Mouse (Mus musculus) kidney, postnatal 0 days (tissue): ENCODE results near the gene Hspa1a. TPM values are rescaled to one million over a fixed set of nuclear protein-coding genes. Genes with fewer than 3 reads are reported as not detected.

ENCODE experiments used
- ATAC-seq: fragments of 200-750 bp; cut with Nextera tagmentation; replicated peaks from 2 replicates; pipeline ENCODE4 v1.8.0; 2017; ENCODE audit warnings: low read depth, moderate number of reproducible peaks, moderate TSS enrichment, moderate library complexity; ENCODE audit not compliant: low FRiP score
- DNase-seq: peaks from one replicate; pipeline ENCODE4 v3.0.0-alpha.2; 2016; ENCODE audit warnings: low spot score
- H3K27ac ChIP-seq: fragments of 300-500 bp; sonication (generic); 2 replicates; pipeline ENCODE4 v1.5.1; 2014; ENCODE audit warnings: mild to moderate bottlenecking
- H3K27me3 ChIP-seq: fragments of 300-500 bp; sonication (generic); 2 replicates; pipeline ENCODE4 v1.6.1; 2014; ENCODE audit warnings: low read length, mixed read lengths; ENCODE audit not compliant: insufficient read depth
- H3K36me3 ChIP-seq: fragments of 300-500 bp; sonication (generic); 2 replicates; pipeline ENCODE4 v1.6.1; 2014; ENCODE audit warnings: low read length, mixed read lengths; ENCODE audit not compliant: insufficient read depth
- H3K4me1 ChIP-seq: fragments of 300-500 bp; sonication (generic); replicated peaks from 2 replicates; pipeline ENCODE4 v1.6.1; 2014; ENCODE audit warnings: antibody characterized with exemption, low read length, mixed read lengths; ENCODE audit not compliant: insufficient read depth
- H3K4me2 ChIP-seq: fragments of 300-500 bp; sonication (generic); 2 replicates; pipeline ENCODE4 v1.6.1; 2014; ENCODE audit warnings: mild to moderate bottlenecking, low read length, moderate library complexity, mixed read lengths
- H3K4me3 ChIP-seq: fragments of 300-500 bp; sonication (generic); replicated peaks from 2 replicates; pipeline ENCODE4 v1.5.1; 2014; ENCODE audit warnings: low read depth, low read length
- H3K9ac ChIP-seq: fragments of 300-500 bp; sonication (generic); 2 replicates; pipeline ENCODE4 v1.6.1; 2014; ENCODE audit warnings: low read depth, low read length
- H3K9me3 ChIP-seq: fragments of 300-500 bp; sonication (generic); replicated peaks from 2 replicates; pipeline ENCODE4 v1.6.1; 2016; ENCODE audit warnings: low read length, inconsistent platforms, mixed read lengths
- CTCF ChIP-seq: IDR thresholded peaks from 2 replicates; pipeline ENCODE4 v1.5.1; 2016; ENCODE audit warnings: antibody characterized with exemption, low read depth, mild to moderate bottlenecking, moderate library complexity
- WGBS: fragments of 180-500 bp; shearing (Covaris S2); extraction: QIAGEN DNeasy Blood & Tissue Kit; methylation state at CpG from one replicate; pipeline ENCODE4 v1.1.7; 2014; 5-methylcytosine and 5-hydroxymethylcytosine counted together
- polyA plus RNA-seq: library from polyadenylated mRNA; unstranded; fragments of >200 nt; fragmentation: Nextera tagmentation; extraction: Ambion mirVana; gene quantifications from 2 replicates; pipeline ENCODE4 v1.2.1, GENCODE M21; 2015

Gene Hspa1a
- polyA plus RNA-seq, 1 experiment from 2014 or later, result 22.4 TPM

DNA sequence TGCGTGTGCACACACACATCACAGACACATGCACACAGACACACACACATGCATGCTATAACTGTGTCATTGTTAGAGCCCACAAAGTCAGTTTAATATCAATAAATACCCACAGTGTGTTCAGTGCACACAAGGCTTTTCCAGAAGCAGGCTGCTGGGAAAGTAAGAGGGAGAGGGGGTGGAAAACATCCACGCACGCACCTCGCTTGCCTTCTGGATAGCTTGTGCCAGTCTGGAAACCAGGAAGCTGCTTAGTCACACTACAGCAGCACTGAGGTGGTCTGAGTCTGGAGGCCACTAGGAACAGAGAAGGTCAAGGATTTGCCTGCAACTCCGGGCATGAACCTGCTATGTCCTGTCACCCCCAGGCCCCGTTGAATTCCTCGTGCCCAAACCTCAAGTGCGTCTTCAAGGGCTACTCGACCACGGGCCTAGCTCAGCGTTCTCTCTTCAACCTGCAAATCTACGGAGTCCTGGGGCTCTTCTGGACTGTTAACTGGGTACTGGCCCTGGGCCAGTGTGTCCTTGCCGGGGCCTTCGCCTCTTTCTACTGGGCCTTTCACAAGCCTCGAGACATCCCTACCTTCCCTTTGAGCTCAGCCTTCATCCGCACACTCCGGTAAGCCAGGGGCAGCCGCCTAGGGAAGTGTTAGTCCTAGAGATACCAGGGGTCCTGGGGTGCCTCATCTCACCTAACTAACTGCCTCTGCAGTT, 44.5 kb downstream of the Hspa1a start:
- H3K27ac ChIP-seq, result no peak overlapping the region
- no peak overlapping the region for H3K4me2 ChIP-seq
- TF ChIP-seq CTCF, result no peak

DNA sequence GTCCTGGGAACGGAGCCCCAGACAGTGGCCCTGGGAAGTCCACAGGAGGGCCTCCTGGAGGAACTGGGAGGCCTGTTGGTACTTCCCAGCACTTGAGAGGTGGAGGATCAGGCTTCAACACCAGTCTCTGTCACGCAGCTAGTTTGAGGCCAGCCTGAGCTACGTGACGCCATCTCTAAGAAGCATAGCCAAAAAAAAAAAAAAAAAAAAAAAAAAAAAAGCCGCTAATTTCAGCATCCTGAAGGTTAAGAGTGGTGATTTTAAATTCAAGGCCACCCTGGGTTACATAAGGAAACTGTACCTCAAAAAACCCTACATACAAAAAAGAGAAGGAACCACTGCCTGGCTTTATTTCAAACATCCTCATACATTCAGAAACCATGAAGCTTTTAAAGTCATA, 47.7 kb downstream of the Hspa1a start:
- Histone ChIP-seq H3K9me3 (no peaks in the 10 kb centered on the region), H3K27me3 (no peaks in the 10 kb centered on the region), H3K4me3 (no peak overlapping the region), H3K36me3 (no peaks in the 10 kb centered on the region), H3K9ac (no peak overlapping the region), H3K27ac (no peak overlapping the region), H3K4me1 (no peaks in the 10 kb centered on the region), H3K4me2 (no peak overlapping the region)
- DNase-seq (no peak), ATAC-seq (no peak)
- WGBS, result 65% methylated on average over 5 of the region's 5 CpGs
- no peak for TF ChIP-seq CTCF

More for the DNA sequence above, 44.5 kb downstream of the Hspa1a start:
- Histone ChIP-seq H3K27me3 (no peaks in the 10 kb centered on the region), H3K9me3 (no peaks in the 10 kb centered on the region), H3K4me1 (peaks cover 8% of the 10 kb centered on the region; the same call in 1 of the 2 replicates), H3K36me3 (no peaks in the 10 kb centered on the region), H3K4me3 (no peak overlapping the region), H3K9ac (no peak overlapping the region)
- WGBS, result 83% methylated on average over 18 of the region's 18 CpGs
- DNase-seq (no peak), ATAC-seq (no peak)

DNA sequence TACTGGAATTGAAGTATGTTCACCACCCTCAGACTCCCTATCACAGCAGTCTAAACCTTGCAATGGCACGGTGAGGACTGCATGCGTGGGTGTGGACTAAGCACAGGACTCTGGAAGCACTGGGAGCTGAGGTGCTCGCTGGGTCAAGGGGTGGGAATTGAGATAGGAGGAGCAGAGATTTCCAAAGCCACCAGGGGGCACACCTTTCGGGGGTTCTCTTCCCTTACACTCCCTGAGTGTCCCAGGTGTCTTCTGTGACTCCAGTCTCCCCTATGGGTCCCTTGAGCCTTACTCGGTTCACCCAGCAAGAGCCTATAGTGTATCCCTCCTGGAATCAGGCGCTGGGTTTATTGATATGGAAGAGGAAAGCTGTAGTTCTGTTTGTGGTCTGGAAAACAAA, 49.0 kb downstream of the Hspa1a start:
- peak; percentile 55 for TF ChIP-seq CTCF
- no peaks in the 10 kb centered on the region for H3K27me3 ChIP-seq
- H3K4me3 ChIP-seq, result no peak overlapping the region
- ATAC-seq, result no peak
- no peak overlapping the region for H3K27ac ChIP-seq
- no peaks in the 10 kb centered on the region for H3K4me1 ChIP-seq
- H3K9me3 ChIP-seq, result no peaks in the 10 kb centered on the region
- no peak overlapping the region for H3K9ac ChIP-seq
- 41% methylated on average over 6 of the region's 6 CpGs for WGBS
- peak; percentile 41 for DNase-seq
- H3K4me2 ChIP-seq, result no peak overlapping the region
- no peaks in the 10 kb centered on the region for H3K36me3 ChIP-seq

Other genes starting within 250 kb of the Hspa1a start
- gene C4b, start 228.3 kb downstream of the Hspa1a start, polyA plus RNA-seq, result 0.22 and 0.41 TPM in 2 replicates
- 0.13 and 0.20 TPM in 2 replicates for gene Cyp21a1, start 167.6 kb downstream of the Hspa1a start, polyA plus RNA-seq
- 30.3 and 30.8 TPM in 2 replicates for gene Stk19, start 135.2 kb downstream of the Hspa1a start, polyA plus RNA-seq
- gene Dxo, start 135.1 kb downstream of the Hspa1a start, polyA plus RNA-seq, result 48.2 and 49.7 TPM in 2 replicates
- gene Skiv2l, start 121.9 kb downstream of the Hspa1a start, polyA plus RNA-seq, result 36.8 and 37.3 TPM in 2 replicates
- gene Nelfe, start 121.8 kb downstream of the Hspa1a start, polyA plus RNA-seq, result 73.5 and 79.5 TPM in 2 replicates
- gene Cfb, start 109.6 kb downstream of the Hspa1a start, polyA plus RNA-seq, result 21.1 and 25.6 TPM in 2 replicates
- gene Zbtb12, start 92.7 kb downstream of the Hspa1a start, polyA plus RNA-seq, result 2.3 and 3.4 TPM in 2 replicates
- gene Gm20547, start 90.1 kb downstream of the Hspa1a start, polyA plus RNA-seq, result not detected in 2 replicates
- 7.0 and 7.4 TPM in 2 replicates for gene C2, start 73.9 kb downstream of the Hspa1a start, polyA plus RNA-seq
- gene Ehmt2, start 73.7 kb downstream of the Hspa1a start, polyA plus RNA-seq, result 44.1 and 49.1 TPM in 2 replicates
- gene Slc44a4, start 57.7 kb downstream of the Hspa1a start, polyA plus RNA-seq, result 24.2 and 27.3 TPM in 2 replicates
- 92.0 and 101 TPM in 2 replicates for gene Neu1, start 40.9 kb downstream of the Hspa1a start, polyA plus RNA-seq
- 2.2 and 2.6 TPM in 2 replicates for gene Hspa1b, start 12.9 kb downstream of the Hspa1a start, polyA plus RNA-seq
- gene Gm20481, start 2.2 kb downstream of the Hspa1a start, polyA plus RNA-seq, result not detected in 2 replicates
- gene Hspa1l, start 547 bp upstream of the Hspa1a start, polyA plus RNA-seq, result 0.54 and 0.72 TPM in 2 replicates
- gene Lsm2, start 9.7 kb upstream of the Hspa1a start, polyA plus RNA-seq, result 133 and 141 TPM in 2 replicates
- 61.3 and 63.3 TPM in 2 replicates for gene Vars, start 28.8 kb upstream of the Hspa1a start, polyA plus RNA-seq
- gene Vwa7, start 44.4 kb upstream of the Hspa1a start, polyA plus RNA-seq, result 0.16 and 0.20 TPM in 2 replicates
- gene Sapcd1, start 55.9 kb upstream of the Hspa1a start, polyA plus RNA-seq, result 2.3 and 3.7 TPM in 2 replicates
- gene Msh5, start 74.6 kb upstream of the Hspa1a start, polyA plus RNA-seq, result 2.7 and 3.0 TPM in 2 replicates
- gene Clic1, start 77.8 kb upstream of the Hspa1a start, polyA plus RNA-seq, result 266 and 282 TPM in 2 replicates
- gene Ddah2, start 86.9 kb upstream of the Hspa1a start, polyA plus RNA-seq, result 227 and 244 TPM in 2 replicates
- gene Ly6g6c, start 93.2 kb upstream of the Hspa1a start, polyA plus RNA-seq, result not detected in 2 replicates
- gene Mpig6b, start 94.0 kb upstream of the Hspa1a start, polyA plus RNA-seq, result 0.36 and 0.45 TPM in 2 replicates
- 1.3 and 1.6 TPM in 2 replicates for gene Ly6g6e, start 104.7 kb upstream of the Hspa1a start, polyA plus RNA-seq
- gene Ly6g6d, start 105.9 kb upstream of the Hspa1a start, polyA plus RNA-seq, result 7.6 and 7.8 TPM in 2 replicates
- gene Ly6g6f, start 113.5 kb upstream of the Hspa1a start, polyA plus RNA-seq, result not detected in 2 replicates
- gene Abhd16a, start 117.1 kb upstream of the Hspa1a start, polyA plus RNA-seq, result 109 and 113 TPM in 2 replicates
- not detected in 2 replicates for gene Ly6g5c, start 136.1 kb upstream of the Hspa1a start, polyA plus RNA-seq
- 0.69 and 1.1 TPM in 2 replicates for gene Ly6g5b, start 143.3 kb upstream of the Hspa1a start, polyA plus RNA-seq
- 14.6 and 15.2 TPM in 2 replicates for gene Gpank1, start 149.3 kb upstream of the Hspa1a start, polyA plus RNA-seq
- 300 and 312 TPM in 2 replicates for gene Csnk2b, start 149.9 kb upstream of the Hspa1a start, polyA plus RNA-seq
- 10.5 and 11.9 TPM in 2 replicates for gene D17H6S53E, start 154.2 kb upstream of the Hspa1a start, polyA plus RNA-seq
- 59.6 and 64.2 TPM in 2 replicates for gene Apom, start 159.9 kb upstream of the Hspa1a start, polyA plus RNA-seq
- 46.0 and 50.2 TPM in 2 replicates for gene Bag6, start 163.0 kb upstream of the Hspa1a start, polyA plus RNA-seq
- 79.2 and 94.5 TPM in 2 replicates for gene Prrc2a, start 192.7 kb upstream of the Hspa1a start, polyA plus RNA-seq
- 13.1 and 14.8 TPM in 2 replicates for gene Aif1, start 203.9 kb upstream of the Hspa1a start, polyA plus RNA-seq
- gene Lst1, start 216.3 kb upstream of the Hspa1a start, polyA plus RNA-seq, result 11.4 and 15.0 TPM in 2 replicates
- 0.98 and 1.0 TPM in 2 replicates for gene Ltb, start 222.3 kb upstream of the Hspa1a start, polyA plus RNA-seq
- 0.19 and 0.25 TPM in 2 replicates for gene Tnf, start 229.9 kb upstream of the Hspa1a start, polyA plus RNA-seq
- gene Lta, start 233.2 kb upstream of the Hspa1a start, polyA plus RNA-seq, result 0.15 TPM in 1 of 2 replicates, not detected in the other
- 0.25 and 0.29 TPM in 2 replicates for gene Gm16181, start 248.7 kb upstream of the Hspa1a start, polyA plus RNA-seq